Mouse (Mus musculus): ENCODE measurements around the gene Pros1.

Pros1 gene

GRCm38 (mm10) chr16:62854191-62855068 lies at the start of gene Pros1:
Pros1 (plus strand) TSS chr16:62854307.
- DNase-seq (ENCODE audit: low spot score) = peak; percentile 37

DNA sequence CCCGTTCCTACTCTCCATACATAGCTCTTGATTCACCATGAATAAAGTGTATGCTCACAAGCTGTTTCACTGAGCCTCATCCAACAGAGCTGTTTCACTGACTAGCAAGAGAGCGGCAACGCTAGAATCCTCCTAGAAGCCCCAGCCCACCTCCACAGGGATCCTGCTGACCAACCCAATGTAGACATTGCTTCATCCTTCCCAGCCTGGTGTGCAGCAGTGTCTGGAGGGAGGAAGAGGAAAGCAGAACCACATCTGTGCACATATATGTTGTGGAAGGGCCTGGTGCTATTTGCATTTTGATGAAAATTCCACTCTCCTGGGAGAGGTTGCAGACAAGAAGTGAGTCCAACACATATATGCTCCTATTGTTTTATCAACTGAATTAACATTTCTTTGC lies 49.5 kb upstream of the Pros1 start:
- no peak for DNase-seq (ENCODE audit: low spot score)

- DNase-seq (ENCODE audit: low spot score) = no peak
These were observed 46.7 kb upstream of the Pros1 start for GRCm38 (mm10) chr16:62807249-62807979.

GRCm38 (mm10) chr16:62810855-62811254 lies 43.3 kb upstream of the Pros1 start:
- DNase-seq (ENCODE audit: low spot score) = no peak

GRCm38 (mm10) chr16:62813790-62814189 lies 40.3 kb upstream of the Pros1 start:
- DNase-seq (ENCODE audit: low spot score) = no peak

GRCm38 (mm10) chr16:62814491-62814890 lies 39.6 kb upstream of the Pros1 start, which contains the start of gene Stx19:
Stx19 (plus strand) TSS chr16:62814676.
- DNase-seq (ENCODE audit: low spot score) = no peak

DNA sequence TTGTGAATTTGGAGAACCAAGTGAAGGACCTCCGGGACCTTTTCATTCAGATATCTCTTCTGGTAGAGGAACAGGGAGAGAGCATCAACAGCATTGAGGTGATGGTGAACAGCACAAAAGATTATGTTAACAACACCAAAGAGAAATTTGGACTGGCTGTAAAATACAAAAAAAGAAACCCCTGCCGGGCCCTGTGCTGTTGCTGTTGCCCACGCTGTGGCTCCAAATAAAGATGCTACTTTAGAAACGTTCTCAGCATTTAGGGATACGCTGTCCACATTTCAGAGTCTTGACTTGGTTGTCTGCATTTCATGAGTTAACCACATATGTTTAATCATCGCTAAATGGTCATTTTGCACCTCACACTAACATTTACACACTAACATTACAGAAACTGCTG lies 31.6 kb upstream of the Pros1 start:
- DNase-seq (ENCODE audit: low spot score) = no peak

- peak; percentile 77 for DNase-seq (ENCODE audit: low spot score)
These were observed 27.7 kb upstream of the Pros1 start for GRCm38 (mm10) chr16:62826156-62827001.

DNA sequence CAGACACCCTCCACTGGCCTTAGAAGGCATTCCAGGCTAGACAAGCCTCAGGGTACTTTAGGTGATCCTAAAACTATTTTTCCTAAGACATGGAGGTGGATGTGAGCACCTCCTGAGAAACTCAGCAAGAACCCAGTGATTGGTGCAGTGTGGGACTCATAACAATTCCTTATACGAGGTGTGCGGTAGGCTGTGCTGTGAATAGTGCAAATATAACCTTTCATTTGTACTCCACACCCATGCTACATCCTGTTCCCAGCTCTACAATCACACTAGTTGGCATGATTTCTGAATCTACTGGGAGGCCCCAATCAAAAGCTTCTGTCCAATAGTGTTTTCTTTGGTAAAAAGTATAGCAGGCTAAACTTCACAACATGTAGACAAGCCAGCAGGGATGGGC lies 22.1 kb upstream of the Pros1 start:
- no peak for DNase-seq (ENCODE audit: low spot score)

DNA sequence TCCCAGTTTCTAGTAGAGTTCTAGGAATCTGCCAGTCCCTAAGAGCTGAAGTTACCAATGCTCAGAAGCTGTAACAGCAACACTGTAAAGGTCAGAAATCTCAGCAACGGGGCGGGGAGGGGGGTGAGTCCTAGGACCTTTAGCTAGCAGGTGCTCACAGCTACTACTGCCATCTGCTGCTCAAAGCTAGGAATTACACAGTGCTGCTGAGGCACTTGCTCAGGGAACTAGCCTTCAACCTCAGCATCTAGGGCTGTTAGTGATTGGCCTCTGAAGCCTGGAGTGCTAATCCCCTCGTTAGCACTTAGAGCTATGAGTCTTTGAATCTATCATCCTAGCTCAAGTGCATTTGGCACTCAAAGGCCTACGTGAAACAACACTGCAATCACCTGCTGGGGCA lies 21.6 kb upstream of the Pros1 start:
- peak; percentile 55 for DNase-seq (ENCODE audit: low spot score)

DNA sequence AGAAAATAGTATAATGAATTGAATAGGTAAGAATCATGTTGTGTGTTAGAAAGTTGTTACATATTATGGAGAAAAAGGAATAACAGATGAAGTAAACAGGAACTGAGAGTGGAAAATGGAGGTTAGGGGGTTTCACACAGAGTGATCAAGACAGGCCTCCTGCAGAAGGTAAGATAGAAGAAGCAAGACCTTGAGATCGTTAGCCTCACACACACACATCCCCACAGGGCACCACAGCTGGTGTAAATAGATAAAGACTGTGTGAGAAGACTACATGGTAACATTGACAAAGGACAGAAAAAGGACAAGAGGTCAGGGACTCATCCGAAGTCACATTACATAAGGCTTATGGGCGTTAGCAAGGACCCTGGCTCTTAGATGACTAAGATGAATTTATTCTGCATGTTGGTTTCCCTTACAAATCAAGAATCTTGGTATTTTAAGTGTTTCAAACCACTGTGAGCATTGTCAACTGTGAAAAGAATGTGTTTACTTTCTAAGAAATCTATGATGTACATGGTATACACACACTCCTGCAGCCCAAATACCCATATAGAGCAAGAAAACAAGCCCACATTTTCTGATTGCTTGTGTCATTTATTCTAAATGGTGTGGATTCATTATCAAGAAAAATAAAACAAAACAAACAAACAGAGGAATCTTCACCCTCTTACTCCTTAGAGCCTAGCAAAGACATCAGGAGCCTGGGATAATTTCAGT lies 19.9 kb upstream of the Pros1 start:
- no peak for DNase-seq (ENCODE audit: low spot score)

- no peak for DNase-seq (ENCODE audit: low spot score)
These were observed 8.8 kb upstream of the Pros1 start for GRCm38 (mm10) chr16:62845341-62845740.

GRCm38 (mm10) chr16:62846498-62847312 lies 7.4 kb upstream of the Pros1 start, which contains the start of gene Arl13b:
Arl13b (minus strand) TSS chr16:62847040.
- DNase-seq (ENCODE audit: low spot score) = peak; percentile 99

- no peak for DNase-seq (ENCODE audit: low spot score)
These were observed 1.4 kb upstream of the Pros1 start for GRCm38 (mm10) chr16:62852464-62853252.

DNA sequence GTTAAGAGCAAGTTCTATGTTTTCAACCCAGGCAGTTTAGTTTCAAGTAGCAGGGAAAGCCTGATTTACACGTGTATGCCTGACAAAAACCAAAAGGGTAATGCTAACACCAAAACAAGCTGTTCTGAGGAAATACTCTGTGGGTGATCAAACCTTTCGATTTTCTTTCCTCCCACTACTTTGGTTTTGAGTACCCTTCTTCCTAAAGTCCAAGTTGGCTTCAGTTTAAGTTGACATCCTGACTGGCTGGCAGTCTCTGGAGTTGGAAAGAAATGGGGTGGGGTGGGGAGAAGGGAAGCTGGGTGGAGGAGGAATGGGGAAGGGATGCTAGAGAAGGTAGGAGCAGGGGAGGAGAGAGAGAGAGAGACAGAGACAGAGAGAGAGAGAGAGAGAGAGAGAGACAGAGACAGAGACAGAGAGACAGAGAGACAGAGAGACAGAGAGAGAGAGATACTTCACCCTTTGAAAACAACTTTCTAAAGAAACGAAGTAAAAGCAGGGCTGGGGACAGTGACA lies 438 bp upstream of the Pros1 start:
- DNase-seq (ENCODE audit: low spot score) = no peak

GRCm38 (mm10) chr16:62855385-62855784 lies 1.3 kb downstream of the Pros1 start:
- DNase-seq (ENCODE audit: low spot score) = no peak

- DNase-seq (ENCODE audit: low spot score) = no peak
These were observed 2.2 kb downstream of the Pros1 start for GRCm38 (mm10) chr16:62856273-62856672.

- DNase-seq (ENCODE audit: low spot score) = no peak
These were observed 3.4 kb downstream of the Pros1 start for GRCm38 (mm10) chr16:62857498-62857897.

- DNase-seq (ENCODE audit: low spot score) = peak; percentile 57
These were observed 3.9 kb downstream of the Pros1 start for GRCm38 (mm10) chr16:62858018-62858417.

DNA sequence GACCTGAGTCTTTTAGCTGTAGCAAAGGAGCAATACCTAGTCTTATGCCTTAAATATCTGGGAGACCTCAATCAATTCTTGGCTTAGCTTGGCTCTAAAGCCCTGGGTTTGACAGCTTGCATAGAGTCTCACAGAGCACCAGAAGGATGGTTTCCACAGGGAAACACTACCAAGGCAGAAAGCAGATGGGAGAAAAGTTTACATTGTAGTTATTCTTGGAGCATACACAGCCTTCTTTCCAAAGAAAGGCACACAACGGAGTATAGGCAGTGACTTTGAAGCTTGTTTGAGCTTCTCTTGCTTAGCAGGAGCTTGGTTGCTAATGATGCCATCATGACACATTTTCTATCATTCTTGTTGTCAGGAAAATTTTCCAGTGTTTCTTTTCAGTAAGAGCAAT lies 6.0 kb downstream of the Pros1 start:
- DNase-seq (ENCODE audit: low spot score) = no peak
